Mouse (Mus musculus) embryonic fibroblast, embryonic 13.5 days (primary cell): ENCODE data around the gene Creb3l2.

Experiments
- CTCF ChIP-seq: IDR thresholded peaks from 2 replicates; pipeline ENCODE4 v1.5.1; 2011; ENCODE audit warnings: mild to moderate bottlenecking, control low read depth, low read length, moderate library complexity, borderline replicate concordance; ENCODE audit not compliant: insufficient read depth
- POLR2A ChIP-seq: IDR thresholded peaks from 2 replicates; pipeline ENCODE4 v1.6.1; 2011; ENCODE audit warnings: low read depth, mild to moderate bottlenecking, control low read depth, low read length, moderate library complexity

- TF ChIP-seq POLR2A (no peak), CTCF (no peak)
Measured at GRCm38 (mm10) chr6:37415505-37415904, 26.4 kb downstream of the Creb3l2 start.
